Comparison of ENCODE assay signal across 8 mouse cellular contexts in genomic region chrX:73930402-73931062, GRCm38 (mm10). TPM values are rescaled to one million over a fixed set of nuclear protein-coding genes. Genes with fewer than 3 reads are reported as not detected.
DNase-seq lines count a peak whose midpoint lies in the region; ATAC-seq and TF ChIP-seq lines count a peak whose summit lies in the region.

Gene Renbp (minus strand): TSS chrX:73930850.

- H3K9me3 ChIP-seq in heart, embryonic 16.5 days (replicated peaks; ENCODE audit: control insufficient read depth, low read length): no peaks in the 10 kb centered on the region
- no peaks in the 10 kb centered on the region for H3K9me3 ChIP-seq in megakaryocyte, embryonic 14.5 days

- no peaks in the 10 kb centered on the region for H3K27me3 ChIP-seq in heart, embryonic 16.5 days (ENCODE audit: control insufficient read depth, insufficient read depth, low read length)
- H3K27me3 ChIP-seq in megakaryocyte, embryonic 14.5 days (replicated peaks): peaks cover 20% of the 10 kb centered on the region
- H3K27me3 ChIP-seq in spleen, adult 2 months (ENCODE audit: control insufficient read depth, insufficient read depth, low read length): no peaks in the 10 kb centered on the region

- no peaks in the 10 kb centered on the region for H3K4me1 ChIP-seq in embryonic fibroblast, embryonic 13.5 days (ENCODE audit: control insufficient read depth, insufficient read depth, low read length)
- H3K4me1 ChIP-seq in heart, embryonic 16.5 days (ENCODE audit: control insufficient read depth, insufficient read depth, low read length): no peaks in the 10 kb centered on the region
- H3K4me1 ChIP-seq in megakaryocyte, embryonic 14.5 days: peaks cover 30% of the 10 kb centered on the region
- no peaks in the 10 kb centered on the region for H3K4me1 ChIP-seq in spleen, adult 2 months (ENCODE audit: control insufficient read depth, insufficient read depth, insufficient read length)

- peak; percentile 52 for ATAC-seq in activated CD4-positive, CD25-positive, alpha-beta regulatory T cell, adult 4 months
- ATAC-seq in heart, embryonic 16.5 days (replicated peaks; ENCODE audit: extremely low read depth, insufficient read depth, low FRiP score): peak; percentile 90

- no peak for TF ChIP-seq CTCF in embryonic fibroblast, embryonic 13.5 days (IDR thresholded peaks at IDR 0.05; ENCODE audit: borderline replicate concordance, insufficient read depth, low read length)
- TF ChIP-seq CTCF in spleen, adult 2 months (IDR thresholded peaks at IDR 0.05; ENCODE audit: extremely low read depth, insufficient read depth, insufficient read length, insufficient replicate concordance): no peak

- H3K9ac ChIP-seq in heart, embryonic 16.5 days (ENCODE audit: low read length): peak within 1 kb of the TSS; percentile 54

- H3K36me3 ChIP-seq in heart, embryonic 16.5 days (ENCODE audit: control insufficient read depth, insufficient read depth): no peaks in the 10 kb centered on the region
- H3K36me3 ChIP-seq in megakaryocyte, embryonic 14.5 days (replicated peaks; ENCODE audit: low read length): peaks cover 36% of the 10 kb centered on the region
- peaks cover 3% of the 10 kb centered on the region for H3K36me3 ChIP-seq in spleen, adult 2 months (ENCODE audit: control insufficient read depth, insufficient read depth, low read length)

- no peak within 1 kb of the TSS for H3K27ac ChIP-seq in embryonic fibroblast, embryonic 13.5 days (ENCODE audit: insufficient read depth, low read length)
- peak within 1 kb of the TSS; percentile 23; the same call in 1 of the 2 replicates for H3K27ac ChIP-seq in heart, embryonic 16.5 days (ENCODE audit: low read length)
- H3K27ac ChIP-seq in spleen, adult 2 months (ENCODE audit: insufficient read depth, low read length): no peak within 1 kb of the TSS

- TF ChIP-seq POLR2A in embryonic fibroblast, embryonic 13.5 days (IDR thresholded peaks at IDR 0.05; ENCODE audit: low read depth, low read length): peak; percentile 56; the same call in 1 of the 2 replicates
- no peak for TF ChIP-seq POLR2A in spleen, adult 2 months (IDR thresholded peaks at IDR 0.05; ENCODE audit: low read depth, low read length)

- WGBS in heart, embryonic 16.5 days: 31% methylated on average over 17 of the region's 17 CpGs
- 47% methylated on average over 17 of the region's 17 CpGs for WGBS in spleen, adult 2 months

- peak; percentile 58 for DNase-seq in CD4-positive helper T cell, adult 2 months (ENCODE audit: low read depth, low spot score)
- DNase-seq in kidney, postnatal 14 days: peak; percentile 87
- peak; percentile 53 to 56 for DNase-seq in spleen, adult 2 months (ENCODE audit: low read depth in 1 of 2, low spot score in 2 of 2)
- no peak for DNase-seq in right cerebral cortex, postnatal 14 days

- H3K4me2 ChIP-seq in heart, embryonic 16.5 days (ENCODE audit: low read depth, low read length): peak within 1 kb of the TSS; percentile 59

- peak within 1 kb of the TSS; percentile 46 for H3K4me3 ChIP-seq in embryonic fibroblast, embryonic 13.5 days (ENCODE audit: insufficient read depth, low read length)
- H3K4me3 ChIP-seq in heart, embryonic 16.5 days (ENCODE audit: low read length): peak within 1 kb of the TSS; percentile 51
- H3K4me3 ChIP-seq in megakaryocyte, embryonic 14.5 days (replicated peaks): peak within 1 kb of the TSS; percentile 91
- peak within 1 kb of the TSS; percentile 36; the same call in 1 of the 2 replicates for H3K4me3 ChIP-seq in spleen, adult 2 months (ENCODE audit: extremely low read depth, insufficient read depth, insufficient read length)

RNA-seq across cellular contexts. Expression of gene Renbp, which starts in this region (rescaled TPM):
- 1 to 10 TPM; 5.2 to 5.8 TPM for polyA plus RNA-seq in activated CD4-positive, CD25-positive, alpha-beta regulatory T cell, adult 4 months (2017; shearing (Covaris generic))
- polyA plus RNA-seq in embryonic fibroblast, embryonic 13.5 days (2011; ENCODE audit: insufficient read length, low read depth, missing spikeins): 31.4 and 42.9 TPM in 2 replicates
- polyA plus RNA-seq in heart, embryonic 16.5 days (2015; fragmentation: Nextera tagmentation; extraction: Ambion mirVana): 60.0 and 61.1 TPM in 2 replicates
- polyA plus RNA-seq in megakaryocyte, embryonic 14.5 days (2012; ENCODE audit: insufficient read depth, low replicate concordance): 31.2 and 114 TPM in 2 replicates
- 13.3 and 17.9 TPM in 2 replicates for polyA plus RNA-seq in spleen, adult 2 months (2012; rRNA removed)

Comparison
In these comparisons a context has a peak if more than half of its experiments do, and no peak if none do; other contexts are left out.
1. H3K4me3 ChIP-seq: peak in every context shown above with its lines; median percentile 91 in megakaryocyte, embryonic 14.5 days; 51 in heart, embryonic 16.5 days; 46 in embryonic fibroblast, embryonic 13.5 days; 36 in spleen, adult 2 months.